Mouse (Mus musculus) limb, embryonic 12.5 days (tissue): Measurements from ENCODE around the gene Cdkn1c. TPM values are rescaled to one million over a fixed set of nuclear protein-coding genes. Genes with fewer than 3 reads are reported as not detected.

Experiments used
- ATAC-seq: fragments of 200-750 bp; cut with Nextera tagmentation; 2 replicates; pipeline ENCODE4 v1.8.0; 2017; ENCODE audit warnings: low read depth, moderate TSS enrichment; ENCODE audit not compliant: insufficient number of reproducible peaks, insufficient read depth, low FRiP score, low TSS enrichment
- H3K27ac ChIP-seq: fragments of 300-500 bp; sonication (generic); 2 replicates; pipeline ENCODE4 v1.5.1; 2016; ENCODE audit warnings: mild to moderate bottlenecking, moderate library complexity
- H3K27me3 ChIP-seq: fragments of 300-500 bp; sonication (generic); 2 replicates; pipeline ENCODE4 v1.6.1; 2016; ENCODE audit warnings: mild to moderate bottlenecking, moderate library complexity
- H3K36me3 ChIP-seq: fragments of 300-500 bp; sonication (generic); 2 replicates; pipeline ENCODE4 v1.6.1; 2016; ENCODE audit warnings: mild to moderate bottlenecking, moderate library complexity
- H3K4me1 ChIP-seq: fragments of 300-500 bp; sonication (generic); replicated peaks from 2 replicates; pipeline ENCODE4 v1.6.1; 2016
- H3K4me2 ChIP-seq: fragments of 300-500 bp; sonication (generic); 2 replicates; pipeline ENCODE4 v1.6.1; 2016; ENCODE audit warnings: mild to moderate bottlenecking, moderate library complexity
- H3K4me3 ChIP-seq: fragments of 300-500 bp; sonication (generic); replicated peaks from 2 replicates; pipeline ENCODE4 v1.5.1; 2016; ENCODE audit warnings: mild to moderate bottlenecking
- H3K9ac ChIP-seq: fragments of 300-500 bp; sonication (generic); replicated peaks from 2 replicates; pipeline ENCODE4 v1.6.1; 2016; ENCODE audit warnings: mild to moderate bottlenecking, moderate library complexity
- H3K9me3 ChIP-seq: fragments of 300-500 bp; sonication (generic); 2 replicates; pipeline ENCODE4 v1.6.1; 2016; ENCODE audit warnings: mild to moderate bottlenecking, moderate library complexity
- WGBS: fragments of 180-500 bp; shearing (Covaris S2); methylation state at CpG from one replicate; pipeline ENCODE4 v1.1.7; 2016; 5-methylcytosine and 5-hydroxymethylcytosine counted together
- polyA plus RNA-seq: library from polyadenylated mRNA; unstranded; fragments of >200 nt; fragmentation: Nextera tagmentation; extraction: Ambion mirVana; gene quantifications from 2 replicates; pipeline ENCODE4 v1.2.1, GENCODE M21; 2016

The Cdkn1c gene
- polyA plus RNA-seq, 1 experiment from 2014 or later: 1,371 TPM

- Histone ChIP-seq H3K27me3 (peaks cover 4% of the 10 kb centered on the region; the same call in 1 of the 2 replicates), H3K4me2 (no peak overlapping the region), H3K9ac (no peak overlapping the region), H3K9me3 (no peaks in the 10 kb centered on the region), H3K4me3 (no peak overlapping the region), H3K36me3 (no peaks in the 10 kb centered on the region), H3K27ac (no peak overlapping the region), H3K4me1 (peaks cover 24% of the 10 kb centered on the region)
- WGBS: 72% methylated on average over 1 of the region's 1 CpGs
- ATAC-seq: no peak
Measured at GRCm38 (mm10) chr7:143432631-143433030, 28.2 kb downstream of the Cdkn1c start.

DNA sequence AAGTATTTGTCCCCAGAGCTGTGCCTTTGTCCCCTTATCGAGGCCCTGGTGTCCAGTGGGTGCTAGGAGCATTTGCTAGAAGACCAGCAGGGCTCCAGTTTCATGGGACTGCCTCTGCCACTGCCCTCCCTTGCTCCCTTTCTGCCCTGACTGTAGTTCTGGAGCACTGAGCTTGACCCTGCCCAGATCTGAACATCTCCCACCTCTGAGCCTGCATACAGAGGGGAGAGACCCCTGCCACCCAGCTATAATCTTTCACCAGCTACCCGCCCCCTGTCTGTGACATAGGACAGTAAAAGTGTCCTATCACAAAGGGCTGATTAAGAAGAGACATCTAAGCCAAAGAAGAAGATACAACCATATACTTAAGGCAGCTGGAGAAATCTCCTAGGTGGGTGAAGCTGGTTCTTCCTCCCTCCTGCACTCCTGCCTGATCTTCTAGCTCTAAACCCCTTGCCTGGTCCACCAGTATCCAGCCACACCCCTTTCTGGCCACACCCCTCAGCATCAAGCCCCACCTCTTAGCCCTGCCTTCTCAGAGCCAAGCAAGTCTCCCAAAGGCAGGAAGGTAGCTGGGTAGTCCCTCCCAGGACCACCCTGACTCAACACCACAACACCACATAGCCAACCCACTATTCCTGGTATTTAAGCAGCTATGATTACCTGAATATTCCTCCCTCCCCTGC, 31.9 kb downstream of the Cdkn1c start:
- Histone ChIP-seq H3K4me1 (peaks cover 21% of the 10 kb centered on the region), H3K27me3 (peaks cover 7% of the 10 kb centered on the region; the same call in 1 of the 2 replicates), H3K9me3 (no peaks in the 10 kb centered on the region), H3K9ac (no peak overlapping the region), H3K36me3 (no peaks in the 10 kb centered on the region), H3K4me3 (no peak overlapping the region), H3K27ac (no peak overlapping the region), H3K4me2 (no peak overlapping the region)
- ATAC-seq: no peak
- WGBS: 67% methylated on average over 2 of the region's 2 CpGs

DNA sequence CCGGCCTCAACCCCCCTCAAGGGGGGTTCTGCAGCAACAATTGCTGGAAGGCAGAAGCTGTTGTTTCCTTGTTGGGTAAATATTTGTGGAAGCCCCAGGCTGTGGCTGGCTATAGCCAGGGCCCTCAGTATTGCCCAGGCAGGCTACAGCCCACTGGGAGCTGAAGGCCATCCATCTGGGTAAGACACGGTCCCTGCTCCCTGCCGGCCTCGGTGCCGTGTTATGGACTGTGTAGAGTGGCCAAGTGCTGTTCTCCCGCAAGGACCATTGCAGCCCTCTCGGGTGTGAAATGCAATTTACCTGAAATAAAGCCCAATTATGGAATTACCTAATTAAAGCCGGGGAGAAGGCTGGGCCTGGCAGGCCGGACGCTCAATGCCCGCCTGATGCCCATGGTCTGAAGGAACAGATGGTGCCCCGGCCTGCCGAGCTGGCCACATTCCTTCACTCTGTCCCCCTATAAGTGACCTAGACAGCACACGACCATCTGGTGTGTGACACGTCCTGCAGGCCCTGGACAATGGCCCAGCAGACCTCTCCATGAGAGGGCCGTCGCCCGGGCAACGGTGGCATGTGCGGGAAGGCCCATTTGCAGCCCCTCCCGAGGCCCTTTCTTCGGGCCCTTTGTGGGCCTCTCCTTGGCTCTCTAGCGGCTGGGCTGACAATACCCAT, 32.6 kb downstream of the Cdkn1c start:
- peaks cover 17% of the 10 kb centered on the region for H3K4me1 ChIP-seq
- H3K27ac ChIP-seq: no peak overlapping the region
- no peak overlapping the region for H3K4me3 ChIP-seq
- no peak overlapping the region for H3K9ac ChIP-seq
- no peaks in the 10 kb centered on the region for H3K9me3 ChIP-seq
- no peak overlapping the region for H3K4me2 ChIP-seq
- WGBS: 68% methylated on average over 23 of the region's 23 CpGs
- no peaks in the 10 kb centered on the region for H3K36me3 ChIP-seq
- ATAC-seq: no peak
- H3K27me3 ChIP-seq: peaks cover 7% of the 10 kb centered on the region; the same call in 1 of the 2 replicates

- Histone ChIP-seq H3K27ac (no peak overlapping the region), H3K4me3 (no peak overlapping the region), H3K36me3 (no peaks in the 10 kb centered on the region), H3K9ac (no peak overlapping the region), H3K27me3 (no peaks in the 10 kb centered on the region), H3K4me1 (peaks cover 29% of the 10 kb centered on the region), H3K4me2 (no peak overlapping the region), H3K9me3 (no peaks in the 10 kb centered on the region)
- WGBS: 82% methylated on average over 4 of the region's 4 CpGs
- no peak for ATAC-seq
Measured at GRCm38 (mm10) chr7:143419585-143420160, 41.2 kb downstream of the Cdkn1c start.

DNA sequence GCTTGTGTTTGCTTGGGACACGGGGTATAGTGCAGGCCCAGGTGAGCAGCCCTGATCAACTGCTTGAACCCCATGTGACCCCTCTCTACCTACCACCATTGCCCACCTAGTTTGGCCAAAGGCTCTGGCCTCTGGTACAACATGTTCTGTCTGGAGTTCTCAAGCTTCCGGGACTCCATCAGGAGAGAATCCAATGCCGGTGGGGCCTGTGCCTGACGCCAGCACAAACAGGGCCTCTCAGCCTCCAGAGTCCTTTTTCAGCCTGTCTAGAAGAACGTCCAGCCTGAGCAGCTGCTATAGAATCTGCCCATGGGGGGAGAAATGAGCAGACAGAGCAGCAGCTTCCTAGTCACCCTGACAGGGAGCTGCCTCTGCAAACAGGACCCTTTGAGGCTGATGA, 43.0 kb downstream of the Cdkn1c start:
- WGBS: 75% methylated on average over 5 of the region's 5 CpGs
- peaks cover 35% of the 10 kb centered on the region for H3K4me1 ChIP-seq
- no peaks in the 10 kb centered on the region for H3K36me3 ChIP-seq
- no peaks in the 10 kb centered on the region for H3K9me3 ChIP-seq
- no peak overlapping the region; the same call in 1 of the 2 replicates for H3K27ac ChIP-seq
- no peak overlapping the region for H3K4me2 ChIP-seq
- no peaks in the 10 kb centered on the region for H3K27me3 ChIP-seq
- no peak overlapping the region for H3K9ac ChIP-seq
- ATAC-seq: no peak
- H3K4me3 ChIP-seq: no peak overlapping the region

GRCm38 (mm10) chr7:143416406-143416805, 44.4 kb downstream of the Cdkn1c start:
- 53% methylated on average over 12 of the region's 12 CpGs for WGBS
- H3K4me1 ChIP-seq: peaks cover 35% of the 10 kb centered on the region
- no peak for ATAC-seq
- no peak overlapping the region for H3K9ac ChIP-seq
- no peaks in the 10 kb centered on the region for H3K27me3 ChIP-seq
- H3K36me3 ChIP-seq: no peaks in the 10 kb centered on the region
- H3K4me2 ChIP-seq: no peak overlapping the region
- H3K9me3 ChIP-seq: no peaks in the 10 kb centered on the region
- no peak overlapping the region for H3K4me3 ChIP-seq
- H3K27ac ChIP-seq: peak overlapping the region; percentile 56

DNA sequence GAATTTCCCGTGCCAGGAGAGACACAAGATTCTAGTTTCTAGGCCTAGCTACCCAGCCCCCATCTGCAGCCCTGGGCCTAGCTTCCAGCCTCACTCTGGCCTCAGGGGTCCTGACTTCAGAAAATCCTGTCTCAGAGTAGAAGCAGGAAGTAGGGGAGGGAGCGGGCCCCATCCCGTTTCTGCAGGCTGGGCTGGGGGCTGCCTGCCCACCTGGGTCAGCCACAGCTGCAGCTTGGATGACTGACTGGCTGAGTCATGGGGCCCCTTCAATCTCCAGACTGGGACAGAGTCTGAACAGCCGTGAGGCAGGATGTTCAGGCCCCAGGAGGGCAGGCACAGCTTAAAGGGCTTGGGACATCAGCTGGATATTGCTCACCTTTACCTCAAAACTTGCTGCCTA, 45.8 kb downstream of the Cdkn1c start:
- Histone ChIP-seq H3K27me3 (no peaks in the 10 kb centered on the region), H3K9ac (0 out of 2 replicates have a peak overlapping the region, but pooled peaks have one; percentile 23), H3K4me2 (no peak overlapping the region), H3K36me3 (no peaks in the 10 kb centered on the region), H3K27ac (peak overlapping the region; percentile 71), H3K9me3 (no peaks in the 10 kb centered on the region), H3K4me3 (no peak overlapping the region), H3K4me1 (peaks cover 35% of the 10 kb centered on the region)
- ATAC-seq: peak; percentile 71
- WGBS: 18% methylated on average over 4 of the region's 4 CpGs

- Histone ChIP-seq H3K4me2 (no peak overlapping the region), H3K36me3 (no peaks in the 10 kb centered on the region), H3K27ac (no peak overlapping the region), H3K4me1 (peaks cover 52% of the 10 kb centered on the region), H3K4me3 (no peak overlapping the region), H3K9me3 (no peaks in the 10 kb centered on the region), H3K9ac (no peak overlapping the region), H3K27me3 (no peaks in the 10 kb centered on the region)
- no peak for ATAC-seq
- WGBS: 72% methylated on average over 6 of the region's 6 CpGs
Measured at GRCm38 (mm10) chr7:143412606-143413005, 48.2 kb downstream of the Cdkn1c start.

- peak; percentile 66 for ATAC-seq
- Histone ChIP-seq H3K9ac (0 out of 2 replicates have a peak overlapping the region, but pooled peaks have one; percentile 31), H3K9me3 (no peaks in the 10 kb centered on the region), H3K36me3 (no peaks in the 10 kb centered on the region), H3K4me1 (peaks cover 33% of the 10 kb centered on the region), H3K4me2 (no peak overlapping the region), H3K27me3 (no peaks in the 10 kb centered on the region), H3K27ac (peak overlapping the region; percentile 75), H3K4me3 (no peak overlapping the region)
- 37% methylated on average over 13 of the region's 13 CpGs for WGBS
Measured at GRCm38 (mm10) chr7:143408615-143409021, 52.2 kb downstream of the Cdkn1c start.
